Mouse (Mus musculus) kidney, postnatal 0 days (tissue): ENCODE data around the gene Dzip1. TPM values are rescaled to one million over a fixed set of nuclear protein-coding genes. Genes with fewer than 3 reads are reported as not detected.

Experiments used
- ATAC-seq: fragments of 200-750 bp; cut with Nextera tagmentation; replicated peaks from 2 replicates; pipeline ENCODE4 v1.8.0; 2017; ENCODE audit warnings: low read depth, moderate number of reproducible peaks, moderate TSS enrichment, moderate library complexity; ENCODE audit not compliant: low FRiP score
- DNase-seq: peaks from one replicate; pipeline ENCODE4 v3.0.0-alpha.2; 2016; ENCODE audit warnings: low spot score
- H3K27ac ChIP-seq: fragments of 300-500 bp; sonication (generic); 2 replicates; pipeline ENCODE4 v1.5.1; 2014; ENCODE audit warnings: mild to moderate bottlenecking
- H3K27me3 ChIP-seq: fragments of 300-500 bp; sonication (generic); 2 replicates; pipeline ENCODE4 v1.6.1; 2014; ENCODE audit warnings: low read length, mixed read lengths; ENCODE audit not compliant: insufficient read depth
- H3K36me3 ChIP-seq: fragments of 300-500 bp; sonication (generic); 2 replicates; pipeline ENCODE4 v1.6.1; 2014; ENCODE audit warnings: low read length, mixed read lengths; ENCODE audit not compliant: insufficient read depth
- H3K4me1 ChIP-seq: fragments of 300-500 bp; sonication (generic); replicated peaks from 2 replicates; pipeline ENCODE4 v1.6.1; 2014; ENCODE audit warnings: antibody characterized with exemption, low read length, mixed read lengths; ENCODE audit not compliant: insufficient read depth
- H3K4me2 ChIP-seq: fragments of 300-500 bp; sonication (generic); 2 replicates; pipeline ENCODE4 v1.6.1; 2014; ENCODE audit warnings: mild to moderate bottlenecking, low read length, moderate library complexity, mixed read lengths
- H3K4me3 ChIP-seq: fragments of 300-500 bp; sonication (generic); replicated peaks from 2 replicates; pipeline ENCODE4 v1.5.1; 2014; ENCODE audit warnings: low read depth, low read length
- H3K9ac ChIP-seq: fragments of 300-500 bp; sonication (generic); 2 replicates; pipeline ENCODE4 v1.6.1; 2014; ENCODE audit warnings: low read depth, low read length
- H3K9me3 ChIP-seq: fragments of 300-500 bp; sonication (generic); replicated peaks from 2 replicates; pipeline ENCODE4 v1.6.1; 2016; ENCODE audit warnings: low read length, inconsistent platforms, mixed read lengths
- CTCF ChIP-seq: IDR thresholded peaks from 2 replicates; pipeline ENCODE4 v1.5.1; 2016; ENCODE audit warnings: antibody characterized with exemption, low read depth, mild to moderate bottlenecking, moderate library complexity
- WGBS: fragments of 180-500 bp; shearing (Covaris S2); extraction: QIAGEN DNeasy Blood & Tissue Kit; methylation state at CpG from one replicate; pipeline ENCODE4 v1.1.7; 2014; 5-methylcytosine and 5-hydroxymethylcytosine counted together
- polyA plus RNA-seq: library from polyadenylated mRNA; unstranded; fragments of >200 nt; fragmentation: Nextera tagmentation; extraction: Ambion mirVana; gene quantifications from 2 replicates; pipeline ENCODE4 v1.2.1, GENCODE M21; 2015

Gene Dzip1
- polyA plus RNA-seq, 1 experiment from 2014 or later, result 10.7 TPM

DNA sequence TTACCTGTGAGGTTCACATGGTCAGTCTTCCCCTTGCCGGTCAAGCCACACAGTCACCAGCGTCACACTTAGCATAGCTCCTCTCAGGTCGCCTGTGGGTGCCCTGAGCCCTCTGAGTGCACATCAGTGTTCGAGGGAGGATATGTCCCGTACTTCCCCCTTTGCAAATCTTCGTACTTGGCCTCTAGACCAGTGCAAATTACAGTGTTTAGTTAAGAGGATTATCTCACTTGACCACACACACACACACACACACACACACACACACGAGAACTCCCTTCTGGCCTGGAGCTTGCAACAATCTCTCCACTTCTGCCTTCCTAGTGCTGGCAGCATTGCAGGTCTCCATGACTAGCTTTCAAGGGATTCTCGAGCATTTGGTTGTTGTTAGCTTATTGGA lies 98.9 kb downstream of the Dzip1 start:
- no peak for ATAC-seq
- WGBS, result 79% methylated on average over 8 of the region's 8 CpGs
- no peak overlapping the region for H3K27ac ChIP-seq

More for the DNA sequence above, 98.9 kb downstream of the Dzip1 start:
- no peak for TF ChIP-seq CTCF
- no peaks in the 10 kb centered on the region for H3K9me3 ChIP-seq
- H3K4me2 ChIP-seq, result no peak overlapping the region
- no peaks in the 10 kb centered on the region for H3K36me3 ChIP-seq
- no peak overlapping the region for H3K9ac ChIP-seq
- no peak overlapping the region for H3K4me3 ChIP-seq
- DNase-seq, result no peak
- no peaks in the 10 kb centered on the region for H3K27me3 ChIP-seq
- no peaks in the 10 kb centered on the region for H3K4me1 ChIP-seq

Other genes starting within 250 kb of the Dzip1 start
- gene Abcc4, start 219.2 kb downstream of the Dzip1 start, polyA plus RNA-seq, result 6.6 and 6.9 TPM in 2 replicates
- 199 and 211 TPM in 2 replicates for gene Cldn10, start 137.6 kb downstream of the Dzip1 start, polyA plus RNA-seq
- 43.1 and 46.3 TPM in 2 replicates for gene Dnajc3, start 12.5 kb upstream of the Dzip1 start, polyA plus RNA-seq
- gene Uggt2, start 174.0 kb upstream of the Dzip1 start, polyA plus RNA-seq, result 8.5 and 9.2 TPM in 2 replicates
- gene Hs6st3, start 212.9 kb upstream of the Dzip1 start, polyA plus RNA-seq, result 0.08 and 0.10 TPM in 2 replicates